Mouse (Mus musculus) lung, embryonic 15.5 days (tissue): ENCODE results near the gene Gm3435. TPM values are rescaled to one million over a fixed set of nuclear protein-coding genes. Genes with fewer than 3 reads are reported as not detected.
"Not testable (repeated sequence)": the region's sequence is repeated elsewhere in the genome, so short reads cannot be mapped to it uniquely, and the experiment has no call there.

ENCODE experiments used
- ATAC-seq: fragments of 200-750 bp; cut with Nextera tagmentation; 2 replicates; pipeline ENCODE4 v1.8.0; 2017; ENCODE audit warnings: moderate number of reproducible peaks, borderline replicate concordance; ENCODE audit not compliant: low FRiP score, low TSS enrichment; ENCODE audit errors: extremely low read depth
- H3K27ac ChIP-seq: fragments of 300-500 bp; sonication (generic); 2 replicates; pipeline ENCODE4 v1.5.1; 2015; ENCODE audit warnings: moderate library complexity, mild to moderate bottlenecking, inconsistent platforms
- H3K27me3 ChIP-seq: fragments of 300-500 bp; sonication (generic); 2 replicates; pipeline ENCODE4 v1.6.1; 2015; ENCODE audit warnings: inconsistent platforms
- H3K36me3 ChIP-seq: fragments of 300-500 bp; sonication (generic); 2 replicates; pipeline ENCODE4 v1.6.1; 2015; ENCODE audit warnings: inconsistent platforms
- H3K4me1 ChIP-seq: fragments of 300-500 bp; sonication (generic); 2 replicates; pipeline ENCODE4 v1.6.1; 2015; ENCODE audit warnings: inconsistent platforms
- H3K4me2 ChIP-seq: fragments of 300-500 bp; sonication (generic); 2 replicates; pipeline ENCODE4 v1.6.1; 2015; ENCODE audit warnings: inconsistent platforms, mild to moderate bottlenecking, moderate library complexity
- H3K4me3 ChIP-seq: fragments of 300-500 bp; sonication (generic); 2 replicates; pipeline ENCODE4 v1.5.1; 2015; ENCODE audit warnings: mild to moderate bottlenecking, inconsistent platforms
- H3K9ac ChIP-seq: fragments of 300-500 bp; sonication (generic); 2 replicates; pipeline ENCODE4 v1.6.1; 2015; ENCODE audit warnings: inconsistent platforms
- H3K9me3 ChIP-seq: fragments of 300-500 bp; sonication (generic); 2 replicates; pipeline ENCODE4 v1.6.1; 2016; ENCODE audit warnings: inconsistent platforms
- WGBS: fragments of 180-500 bp; shearing (Covaris S2); methylation state at CpG from one replicate; pipeline ENCODE4 v1.1.7; 2015; 5-methylcytosine and 5-hydroxymethylcytosine counted together
- polyA plus RNA-seq: library from polyadenylated mRNA; unstranded; fragments of >200 nt; fragmentation: Nextera tagmentation; extraction: Ambion mirVana; gene quantifications from 2 replicates; pipeline ENCODE4 v1.2.1, GENCODE M21; 2015

Gene Gm3435
- polyA plus RNA-seq, 1 experiment from 2014 or later = 8.7 TPM

GRCm38 (mm10) chr17:14994140-14994539, 15.8 kb upstream of the Gm3435 start:
- not testable (repeated sequence) for H3K27ac ChIP-seq, H3K9ac ChIP-seq, H3K9me3 ChIP-seq, ATAC-seq, H3K4me2 ChIP-seq, H3K4me3 ChIP-seq, H3K36me3 ChIP-seq, H3K27me3 ChIP-seq, H3K4me1 ChIP-seq
- no CpG with 5 or more reads among the region's 5 CpGs for WGBS

- H3K36me3 ChIP-seq, ATAC-seq, H3K27ac ChIP-seq, H3K4me2 ChIP-seq, H3K4me1 ChIP-seq, H3K9me3 ChIP-seq, H3K9ac ChIP-seq, H3K4me3 ChIP-seq, H3K27me3 ChIP-seq: not testable (repeated sequence)
- no CpG with 5 or more reads among the region's 4 CpGs for WGBS
Observed at GRCm38 (mm10) chr17:15000047-15000446, 9.9 kb upstream of the Gm3435 start.

GRCm38 (mm10) chr17:15009088-15009487, 888 bp upstream of the Gm3435 start:
- not testable (repeated sequence) for H3K27me3 ChIP-seq, H3K4me2 ChIP-seq, H3K36me3 ChIP-seq, H3K4me3 ChIP-seq, H3K9me3 ChIP-seq, H3K9ac ChIP-seq, ATAC-seq, H3K4me1 ChIP-seq, H3K27ac ChIP-seq
- WGBS = no CpG with 5 or more reads among the region's 3 CpGs

- H3K9me3 ChIP-seq, H3K9ac ChIP-seq, H3K4me1 ChIP-seq, H3K27me3 ChIP-seq, H3K4me3 ChIP-seq, ATAC-seq, H3K36me3 ChIP-seq: not testable (repeated sequence)
- 89% methylated on average over 3 of the region's 3 CpGs for WGBS
- H3K27ac ChIP-seq = 0 out of 2 replicates have a peak overlapping the region, but pooled peaks have one; percentile 24
- 0 out of 2 replicates have a peak overlapping the region, but pooled peaks have one; percentile 20 for H3K4me2 ChIP-seq
Observed at GRCm38 (mm10) chr17:15021503-15022220, 11.7 kb downstream of the Gm3435 start.

- H3K9ac ChIP-seq, H3K4me3 ChIP-seq, H3K9me3 ChIP-seq, H3K36me3 ChIP-seq, H3K27me3 ChIP-seq, H3K27ac ChIP-seq, H3K4me1 ChIP-seq, H3K4me2 ChIP-seq: not testable (repeated sequence)
- no CpG with 5 or more reads among the region's 97 CpGs for WGBS
- ATAC-seq = peak; percentile 80
Observed at GRCm38 (mm10) chr17:15023878-15024492, 14.0 kb downstream of the Gm3435 start.

- H3K9ac ChIP-seq, H3K4me2 ChIP-seq, H3K4me1 ChIP-seq, H3K27ac ChIP-seq, H3K4me3 ChIP-seq, H3K36me3 ChIP-seq, H3K9me3 ChIP-seq, H3K27me3 ChIP-seq: not testable (repeated sequence)
- ATAC-seq = peak; percentile 88
- WGBS = no CpG with 5 or more reads among the region's 48 CpGs
Observed at GRCm38 (mm10) chr17:15024502-15025193, 14.7 kb downstream of the Gm3435 start.

GRCm38 (mm10) chr17:15025513-15025912, 15.5 kb downstream of the Gm3435 start:
- H3K9ac ChIP-seq = not testable (repeated sequence)
- no CpG with 5 or more reads among the region's 6 CpGs for WGBS

GRCm38 (mm10) chr17:15031414-15031813, 21.4 kb downstream of the Gm3435 start:
- not testable (repeated sequence) for H3K27me3 ChIP-seq, ATAC-seq, H3K36me3 ChIP-seq, H3K4me2 ChIP-seq, H3K9ac ChIP-seq, H3K4me1 ChIP-seq, H3K4me3 ChIP-seq, H3K27ac ChIP-seq, H3K9me3 ChIP-seq
- no CpG with 5 or more reads among the region's 4 CpGs for WGBS

More at GRCm38 (mm10) chr17:15025513-15025912, 15.5 kb downstream of the Gm3435 start:
- not testable (repeated sequence) for H3K27ac ChIP-seq, H3K9me3 ChIP-seq, H3K4me3 ChIP-seq, H3K36me3 ChIP-seq, H3K4me1 ChIP-seq, H3K4me2 ChIP-seq, H3K27me3 ChIP-seq, ATAC-seq

GRCm38 (mm10) chr17:15040455-15040854, 30.5 kb downstream of the Gm3435 start:
- H3K27ac ChIP-seq, H3K36me3 ChIP-seq, H3K9ac ChIP-seq, ATAC-seq, H3K27me3 ChIP-seq, H3K4me3 ChIP-seq, H3K9me3 ChIP-seq, H3K4me1 ChIP-seq, H3K4me2 ChIP-seq: not testable (repeated sequence)
- WGBS = no CpG with 5 or more reads among the region's 3 CpGs

GRCm38 (mm10) chr17:15041175-15041729, 31.3 kb downstream of the Gm3435 start, which contains the start of the genes Ermard, Tcte3 and Gm3448:
Ermard (plus strand) TSS chr17:15041208.
Tcte3 (minus strand) TSS chr17:15041488.
Gm3448 (minus strand) TSS chr17:15041537.
- H3K9ac ChIP-seq = not testable (repeated sequence)

GRCm38 (mm10) chr17:15050338-15050737, 40.4 kb downstream of the Gm3435 start:
- H3K9me3 ChIP-seq, H3K4me1 ChIP-seq, ATAC-seq, H3K9ac ChIP-seq, H3K4me3 ChIP-seq, H3K27ac ChIP-seq, H3K27me3 ChIP-seq, H3K4me2 ChIP-seq, H3K36me3 ChIP-seq: not testable (repeated sequence)
- no CpG with 5 or more reads among the region's 1 CpGs for WGBS

More at GRCm38 (mm10) chr17:15041175-15041729, 31.3 kb downstream of the Gm3435 start, which contains the start of the genes Ermard, Tcte3 and Gm3448:
- ATAC-seq = peak; percentile 98
- H3K27me3 ChIP-seq, H3K9me3 ChIP-seq, H3K27ac ChIP-seq, H3K4me1 ChIP-seq, H3K4me2 ChIP-seq, H3K36me3 ChIP-seq: not testable (repeated sequence)
- 0 out of 2 replicates have a peak within 1 kb of the TSS, but pooled peaks have one; percentile 24 for H3K4me3 ChIP-seq
- 10% methylated on average over 2 of the region's 56 CpGs for WGBS

- not testable (repeated sequence) for H3K9me3 ChIP-seq, H3K4me1 ChIP-seq, H3K4me2 ChIP-seq, H3K36me3 ChIP-seq, H3K27ac ChIP-seq, H3K9ac ChIP-seq, H3K4me3 ChIP-seq, ATAC-seq, H3K27me3 ChIP-seq
- 68% methylated on average over 1 of the region's 1 CpGs for WGBS
Observed at GRCm38 (mm10) chr17:15052766-15053165, 42.8 kb downstream of the Gm3435 start.
